Mouse (Mus musculus) brain, adult 2 months (tissue): ENCODE measurements around the gene Cmtm3.

Experiments used
- DNase-seq: peaks from one replicate; pipeline ENCODE4 v3.0.0; 2011; ENCODE audit warnings: low read depth, low spot score

The Cmtm3 gene

GRCm38 (mm10) chr8:104341678-104342077, 2.5 kb downstream of the Cmtm3 start:
- DNase-seq: no peak

DNA sequence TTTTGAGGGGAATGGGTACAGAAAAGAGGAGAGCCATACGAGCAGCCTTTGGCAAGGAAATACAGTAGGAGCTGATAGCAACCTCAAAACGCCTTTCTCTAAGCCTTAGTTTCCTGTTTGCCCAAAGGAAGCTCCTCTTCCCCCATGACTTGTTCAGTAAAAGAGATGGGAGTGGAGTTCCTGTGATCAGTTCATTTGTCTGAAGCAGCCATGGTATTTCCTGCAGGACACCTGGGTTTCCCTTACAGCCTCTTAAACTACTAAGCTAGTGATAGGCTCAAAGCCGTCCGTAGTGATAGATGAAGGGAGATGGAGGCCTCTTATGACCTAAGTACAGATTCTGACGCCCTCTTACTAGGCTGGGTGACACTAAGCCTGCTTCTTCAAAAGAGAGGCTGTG, 3.2 kb downstream of the Cmtm3 start:
- DNase-seq: no peak

GRCm38 (mm10) chr8:104343957-104344356, 4.7 kb downstream of the Cmtm3 start:
- peak; percentile 95 for DNase-seq

GRCm38 (mm10) chr8:104344622-104345021, 5.4 kb downstream of the Cmtm3 start:
- DNase-seq: no peak

- no peak for DNase-seq
Measured at GRCm38 (mm10) chr8:104346706-104347105, 7.5 kb downstream of the Cmtm3 start.

DNA sequence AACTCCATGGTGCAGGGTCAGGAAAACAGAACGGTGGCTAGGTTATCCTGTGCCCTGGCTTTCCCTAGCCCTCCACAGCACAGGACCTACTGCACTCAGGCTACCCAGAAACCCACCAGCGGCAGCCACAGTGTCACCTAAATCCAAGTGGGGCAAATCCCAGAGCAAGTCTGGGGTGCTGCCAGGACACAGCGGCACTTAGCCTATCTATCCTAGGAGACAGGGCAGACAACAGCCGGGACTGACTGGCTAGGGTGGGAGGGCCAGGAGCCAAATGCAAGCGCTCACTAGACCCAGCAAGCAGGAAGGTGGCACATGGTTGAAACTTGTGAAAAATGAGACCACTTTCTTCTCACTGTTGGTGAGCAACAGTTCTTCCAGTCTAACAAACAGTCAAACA, 9.8 kb downstream of the Cmtm3 start:
- DNase-seq: no peak

DNA sequence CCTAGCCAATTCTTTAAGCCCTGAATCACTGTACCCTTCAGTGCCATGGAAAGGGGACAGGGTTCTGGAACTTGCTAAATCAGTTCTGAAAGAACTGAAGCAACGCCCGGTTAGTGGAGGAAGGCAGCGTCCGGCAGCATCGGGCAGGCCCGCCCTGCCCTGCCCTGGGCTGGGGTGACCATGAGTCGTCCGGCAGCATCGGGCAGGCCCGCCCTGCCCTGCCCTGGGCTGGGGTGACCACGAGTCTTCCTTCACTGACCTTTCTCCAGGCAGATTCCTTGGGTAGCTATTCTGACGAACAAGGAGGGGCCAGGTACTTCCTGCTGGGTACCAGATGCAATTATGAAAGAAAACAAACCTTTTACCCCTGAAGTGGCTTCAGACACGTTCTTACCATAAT, 10.8 kb downstream of the Cmtm3 start:
- DNase-seq: no peak

DNA sequence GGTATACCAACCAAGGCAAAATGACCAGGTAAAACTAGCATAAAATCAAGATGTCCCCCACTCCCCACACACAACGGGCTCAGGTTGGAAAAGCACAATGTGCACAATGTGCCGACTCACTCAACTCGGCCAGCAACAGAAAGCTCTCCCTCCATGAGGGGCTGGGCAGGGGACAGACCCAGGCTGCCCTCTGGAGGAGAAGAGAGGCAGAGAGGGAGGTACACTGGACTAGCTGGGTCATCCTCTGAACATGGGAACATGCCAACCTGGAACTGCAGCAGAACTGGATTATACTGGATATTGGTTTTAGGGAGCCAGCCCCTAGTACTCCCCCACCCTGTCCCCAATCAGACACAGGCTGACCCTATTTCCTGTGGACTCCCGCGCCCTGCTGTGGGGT, 14.0 kb downstream of the Cmtm3 start:
- DNase-seq: no peak

DNA sequence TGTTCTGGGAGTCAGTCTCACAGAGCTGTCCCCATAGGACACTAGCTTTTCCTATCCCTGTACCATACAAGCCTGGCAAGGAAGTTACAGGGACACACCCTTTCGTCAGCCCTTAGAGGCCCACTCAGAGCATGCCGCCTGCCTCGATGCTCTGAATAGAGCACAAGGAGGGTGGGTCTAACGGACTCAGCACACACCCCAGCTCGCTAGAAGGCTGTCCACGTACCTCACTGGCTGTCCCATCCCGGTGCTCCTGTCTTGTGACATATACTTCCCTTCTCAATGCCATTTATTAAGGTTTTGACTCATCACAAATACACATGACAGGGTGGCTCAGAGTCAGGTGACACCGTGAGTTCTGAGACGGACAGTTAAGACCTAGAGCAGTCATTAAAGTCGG, 15.3 kb downstream of the Cmtm3 start:
- no peak for DNase-seq

DNA sequence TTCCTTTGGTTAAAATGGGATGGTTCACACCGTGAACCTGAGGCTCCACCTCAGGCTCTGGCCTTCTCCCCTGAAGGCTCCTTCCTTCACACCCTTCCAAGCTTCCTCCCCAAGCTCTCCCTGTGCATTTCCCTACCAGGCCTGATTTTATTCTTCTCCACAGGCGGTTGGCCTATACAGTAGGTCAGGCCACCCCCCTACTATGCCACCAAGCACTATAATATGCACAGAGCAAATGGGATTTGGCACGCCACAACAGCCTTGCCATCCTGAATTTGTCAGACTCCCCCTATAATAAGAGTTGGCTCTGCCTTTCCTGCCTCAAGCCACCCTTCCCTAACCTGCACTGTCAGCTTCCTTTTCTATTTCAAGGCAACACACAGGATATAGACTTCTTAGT, 19.4 kb downstream of the Cmtm3 start:
- no peak for DNase-seq

- peak; percentile 83 for DNase-seq
Measured at GRCm38 (mm10) chr8:104359778-104360456, 20.7 kb downstream of the Cmtm3 start.

DNA sequence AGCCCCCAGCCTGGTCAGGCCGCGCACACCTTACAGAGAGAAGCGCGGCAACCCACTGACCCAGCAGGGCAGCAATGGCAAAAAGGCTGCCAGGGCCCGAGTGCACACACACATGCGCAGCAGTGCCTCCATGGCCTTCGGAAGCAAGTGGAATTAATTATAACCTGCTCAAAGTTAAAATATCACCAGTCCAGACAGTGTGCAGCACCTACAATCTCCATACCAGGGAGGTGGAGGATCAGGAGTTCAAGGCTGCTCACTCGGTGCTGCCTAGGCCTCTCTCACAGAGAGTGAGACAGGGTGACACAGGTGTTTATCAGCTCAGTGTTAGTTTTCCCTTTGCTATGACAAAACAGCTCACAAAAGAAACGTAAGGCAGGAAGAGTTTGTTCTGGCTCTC, 26.5 kb downstream of the Cmtm3 start:
- DNase-seq: no peak

- no peak for DNase-seq
Measured at GRCm38 (mm10) chr8:104367398-104367797, 28.2 kb downstream of the Cmtm3 start.

- no peak for DNase-seq
Measured at GRCm38 (mm10) chr8:104369591-104369990, 30.4 kb downstream of the Cmtm3 start.

- peak; percentile 71 for DNase-seq
Measured at GRCm38 (mm10) chr8:104370071-104370470, 30.9 kb downstream of the Cmtm3 start.

GRCm38 (mm10) chr8:104371121-104371520, 31.9 kb downstream of the Cmtm3 start:
- no peak for DNase-seq

- DNase-seq: peak; percentile 65
Measured at GRCm38 (mm10) chr8:104373779-104374178, 34.6 kb downstream of the Cmtm3 start.

DNA sequence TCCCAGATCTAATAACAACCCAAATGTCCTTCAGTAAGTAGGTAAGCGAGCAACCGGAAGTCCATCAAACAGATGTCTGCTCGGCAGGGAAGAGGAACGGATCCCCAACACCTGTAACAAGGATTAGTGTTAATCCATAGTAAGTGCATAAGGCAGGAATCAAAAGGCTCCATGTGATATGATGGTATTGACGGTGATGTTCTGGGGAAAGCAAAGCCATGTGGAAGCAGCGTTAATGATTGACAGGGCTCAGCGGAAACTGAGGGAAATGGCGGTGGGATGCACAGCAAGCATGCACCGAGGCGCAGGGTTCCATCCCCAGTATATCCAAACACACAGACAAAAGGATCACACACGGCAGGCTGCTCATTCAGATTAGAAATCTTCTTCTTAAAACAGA, 35.1 kb downstream of the Cmtm3 start:
- no peak for DNase-seq

DNA sequence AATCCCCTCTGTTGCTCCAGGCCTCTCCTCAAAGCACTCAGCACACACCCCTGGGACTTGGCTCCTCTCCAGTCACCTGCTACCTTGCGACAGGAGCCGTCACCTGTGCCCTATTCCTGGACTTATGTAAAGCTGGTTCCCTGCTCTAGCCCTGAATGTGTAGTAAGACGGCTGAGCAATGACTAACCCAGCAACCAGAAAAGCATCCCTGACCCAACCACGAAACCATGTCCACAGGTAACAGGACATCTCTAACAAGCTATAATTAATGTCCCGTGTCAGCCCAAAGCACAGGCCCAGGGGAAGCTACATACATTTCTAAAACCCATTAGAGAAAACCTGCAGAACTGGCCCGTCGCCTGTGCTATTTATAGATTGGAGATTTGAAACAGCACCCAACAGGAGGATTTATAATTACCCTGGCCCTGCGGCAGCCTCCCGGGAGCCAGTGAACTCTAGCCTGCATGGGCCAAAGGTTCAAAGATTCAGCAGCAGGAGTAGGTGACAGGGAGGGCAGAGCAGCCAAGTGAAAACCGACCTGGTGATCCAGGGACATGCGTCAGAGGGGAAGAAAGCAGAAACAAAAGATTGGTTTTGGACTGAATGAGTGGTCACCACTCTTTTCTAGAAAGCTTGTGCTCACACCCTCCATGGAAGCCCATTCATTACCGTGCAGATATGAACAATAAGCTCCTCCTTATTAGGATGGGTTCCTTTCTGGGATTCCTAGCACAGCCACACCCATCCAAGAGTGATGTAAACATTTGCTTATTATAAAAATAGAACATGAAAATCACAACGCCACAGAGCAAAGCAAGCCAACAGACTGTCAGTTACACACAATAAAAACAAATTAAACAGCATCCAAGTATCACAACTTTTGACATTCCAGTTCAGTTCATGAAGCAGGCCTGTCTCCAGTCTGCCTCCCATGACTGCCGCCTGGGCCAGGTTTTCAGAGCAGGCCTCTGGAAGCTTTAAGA, 35.9 kb downstream of the Cmtm3 start:
- DNase-seq: peak; percentile 68

GRCm38 (mm10) chr8:104375959-104376358, 36.7 kb downstream of the Cmtm3 start:
- peak; percentile 59 for DNase-seq

DNA sequence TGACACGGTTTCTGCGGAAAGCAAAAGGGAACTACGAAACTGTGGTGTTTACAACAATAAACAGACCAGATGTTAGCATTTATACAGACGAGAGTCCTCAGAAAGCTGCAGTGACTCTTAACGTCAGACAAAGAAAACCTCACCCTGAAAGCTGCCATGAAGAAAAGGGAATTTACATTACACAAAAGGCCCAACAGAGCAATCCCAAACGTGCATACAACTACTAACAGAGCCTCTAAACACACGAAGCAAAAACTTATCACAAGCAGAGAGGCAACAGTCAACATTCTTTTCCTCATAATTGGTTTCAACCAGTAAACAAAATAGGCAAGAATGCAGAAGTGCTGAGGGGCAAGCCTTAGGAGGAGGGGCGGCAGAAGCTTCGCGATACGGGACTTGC, 37.5 kb downstream of the Cmtm3 start:
- DNase-seq: no peak

DNA sequence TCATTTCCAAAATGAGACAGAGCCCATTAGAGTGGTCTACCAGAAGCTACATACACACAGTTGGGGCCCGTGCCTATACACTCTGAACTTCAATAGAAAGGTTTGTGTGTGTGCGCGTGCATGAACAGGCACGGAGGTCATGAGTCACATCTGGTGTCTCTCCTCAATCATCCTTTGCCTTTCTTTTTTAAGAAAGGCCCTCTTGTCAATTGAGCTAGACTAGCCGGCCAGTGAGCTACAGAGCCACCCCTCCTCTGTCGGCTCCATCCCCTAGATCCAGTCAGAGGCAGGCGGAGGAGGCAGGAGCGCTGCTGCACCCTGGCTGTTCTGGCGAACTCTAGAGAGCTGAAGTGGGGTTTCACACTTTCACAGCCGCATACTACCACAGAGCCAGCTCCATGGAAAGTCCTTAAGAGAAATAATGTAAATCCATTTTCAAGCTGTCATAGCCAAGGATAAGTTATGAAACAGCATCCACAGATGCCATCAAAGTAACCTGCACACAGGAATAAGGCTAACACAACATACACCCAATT, 40.2 kb downstream of the Cmtm3 start:
- DNase-seq: peak; percentile 58

DNA sequence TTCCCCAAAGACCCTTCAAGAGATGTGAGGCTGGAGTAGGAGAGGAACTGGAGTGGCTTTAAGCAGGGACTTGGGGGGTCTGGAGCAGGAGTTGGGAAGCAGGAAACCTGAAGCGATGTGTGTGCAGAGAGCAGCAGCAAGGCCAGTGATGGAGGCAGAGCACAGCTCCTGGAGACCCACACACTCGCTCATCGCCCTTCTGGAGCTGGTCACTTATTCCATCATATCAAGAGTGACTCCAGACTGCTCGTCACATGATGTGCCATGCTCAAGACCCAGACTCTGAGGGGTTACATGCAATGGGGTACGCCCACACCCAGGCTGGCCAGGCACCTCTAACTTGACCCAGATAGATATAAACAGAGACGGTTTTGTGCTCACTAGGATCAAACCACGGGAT, 41.1 kb downstream of the Cmtm3 start:
- DNase-seq: no peak
